Mouse (Mus musculus): ENCODE measurements at regions not wholly inside any gene's neighbourhood (a gene's known extent, or its start where the extent isn't known, plus 50 kb on each side); places are given as distances from the start of the nearest gene placed in this dataset.

GRCm38 (mm10) chr10:17417394-17417793, 305.6 kb upstream of the Cited2 start:
- H3K4me1 ChIP-seq (ENCODE audit: control insufficient read depth, insufficient read depth, low read length): no peaks in the 10 kb centered on the region
- H3K36me3 ChIP-seq (ENCODE audit: control insufficient read depth, insufficient read depth, low read length): no peaks in the 10 kb centered on the region
- H3K9ac ChIP-seq (ENCODE audit: low read depth, low read length): no peak overlapping the region
- H3K4me3 ChIP-seq (ENCODE audit: low read depth, low read length): no peak overlapping the region
- H3K4me2 ChIP-seq: no peak overlapping the region
- no peak for ATAC-seq (replicated peaks; ENCODE audit: insufficient number of reproducible peaks, low FRiP score, low TSS enrichment)
- H3K27me3 ChIP-seq (ENCODE audit: control insufficient read depth, insufficient read depth, low read length): no peaks in the 10 kb centered on the region
- 84% methylated on average over 1 of the region's 1 CpGs for WGBS (ENCODE audit: insufficient replicate concordance)
- H3K27ac ChIP-seq (ENCODE audit: low read depth, low read length): no peak overlapping the region
- H3K9me3 ChIP-seq (replicated peaks; ENCODE audit: control insufficient read depth, low read length): no peaks in the 10 kb centered on the region

GRCm38 (mm10) chr10:17418227-17418685, 304.8 kb upstream of the Cited2 start:
- Histone ChIP-seq H3K27ac (ENCODE audit: low read depth, low read length) (no peak overlapping the region), H3K9me3 (replicated peaks; ENCODE audit: control insufficient read depth, low read length) (no peaks in the 10 kb centered on the region), H3K4me2 (no peak overlapping the region), H3K9ac (ENCODE audit: low read depth, low read length) (no peak overlapping the region), H3K4me1 (ENCODE audit: control insufficient read depth, insufficient read depth, low read length) (no peaks in the 10 kb centered on the region), H3K36me3 (ENCODE audit: control insufficient read depth, insufficient read depth, low read length) (no peaks in the 10 kb centered on the region), H3K27me3 (ENCODE audit: control insufficient read depth, insufficient read depth, low read length) (no peaks in the 10 kb centered on the region), H3K4me3 (ENCODE audit: low read depth, low read length) (no peak overlapping the region)
- 77% methylated on average over 7 of the region's 7 CpGs for WGBS (ENCODE audit: insufficient replicate concordance)
- ATAC-seq (replicated peaks; ENCODE audit: insufficient number of reproducible peaks, low FRiP score, low TSS enrichment): no peak

GRCm38 (mm10) chr10:17423584-17424278, 299.3 kb upstream of the Cited2 start:
- Histone ChIP-seq H3K27ac (ENCODE audit: low read depth, low read length) (no peak overlapping the region), H3K27me3 (ENCODE audit: control insufficient read depth, insufficient read depth, low read length) (no peaks in the 10 kb centered on the region), H3K4me3 (ENCODE audit: low read depth, low read length) (no peak overlapping the region), H3K4me2 (no peak overlapping the region), H3K4me1 (ENCODE audit: control insufficient read depth, insufficient read depth, low read length) (no peaks in the 10 kb centered on the region), H3K9me3 (replicated peaks; ENCODE audit: control insufficient read depth, low read length) (no peaks in the 10 kb centered on the region), H3K36me3 (ENCODE audit: control insufficient read depth, insufficient read depth, low read length) (no peaks in the 10 kb centered on the region), H3K9ac (ENCODE audit: low read depth, low read length) (no peak overlapping the region)
- ATAC-seq (replicated peaks; ENCODE audit: insufficient number of reproducible peaks, low FRiP score, low TSS enrichment): no peak
- 67% methylated on average over 4 of the region's 4 CpGs for WGBS (ENCODE audit: insufficient replicate concordance)

GRCm38 (mm10) chr10:17426197-17426596, 296.8 kb upstream of the Cited2 start:
- Histone ChIP-seq H3K9ac (ENCODE audit: low read depth, low read length) (no peak overlapping the region), H3K4me1 (ENCODE audit: control insufficient read depth, insufficient read depth, low read length) (no peaks in the 10 kb centered on the region), H3K4me3 (ENCODE audit: low read depth, low read length) (no peak overlapping the region), H3K36me3 (ENCODE audit: control insufficient read depth, insufficient read depth, low read length) (no peaks in the 10 kb centered on the region), H3K9me3 (replicated peaks; ENCODE audit: control insufficient read depth, low read length) (no peaks in the 10 kb centered on the region), H3K27me3 (ENCODE audit: control insufficient read depth, insufficient read depth, low read length) (no peaks in the 10 kb centered on the region), H3K27ac (ENCODE audit: low read depth, low read length) (no peak overlapping the region), H3K4me2 (no peak overlapping the region)
- ATAC-seq (replicated peaks; ENCODE audit: insufficient number of reproducible peaks, low FRiP score, low TSS enrichment): no peak
- WGBS (ENCODE audit: insufficient replicate concordance): 59% methylated on average over 3 of the region's 3 CpGs

GRCm38 (mm10) chr10:17427316-17427715, 295.7 kb upstream of the Cited2 start:
- no peak overlapping the region for H3K4me3 ChIP-seq (ENCODE audit: low read depth, low read length)
- H3K9me3 ChIP-seq (replicated peaks; ENCODE audit: control insufficient read depth, low read length): no peaks in the 10 kb centered on the region
- H3K4me1 ChIP-seq (ENCODE audit: control insufficient read depth, insufficient read depth, low read length): no peaks in the 10 kb centered on the region
- ATAC-seq (replicated peaks; ENCODE audit: insufficient number of reproducible peaks, low FRiP score, low TSS enrichment): no peak
- H3K36me3 ChIP-seq (ENCODE audit: control insufficient read depth, insufficient read depth, low read length): no peaks in the 10 kb centered on the region
- H3K9ac ChIP-seq (ENCODE audit: low read depth, low read length): no peak overlapping the region
- no peak overlapping the region for H3K4me2 ChIP-seq
- H3K27me3 ChIP-seq (ENCODE audit: control insufficient read depth, insufficient read depth, low read length): no peaks in the 10 kb centered on the region
- H3K27ac ChIP-seq (ENCODE audit: low read depth, low read length): no peak overlapping the region

GRCm38 (mm10) chr10:17428315-17428714, 294.7 kb upstream of the Cited2 start:
- no peak for ATAC-seq (replicated peaks; ENCODE audit: insufficient number of reproducible peaks, low FRiP score, low TSS enrichment)
- Histone ChIP-seq H3K9ac (ENCODE audit: low read depth, low read length) (no peak overlapping the region), H3K27me3 (ENCODE audit: control insufficient read depth, insufficient read depth, low read length) (no peaks in the 10 kb centered on the region), H3K4me3 (ENCODE audit: low read depth, low read length) (no peak overlapping the region), H3K4me2 (no peak overlapping the region), H3K9me3 (replicated peaks; ENCODE audit: control insufficient read depth, low read length) (no peaks in the 10 kb centered on the region), H3K4me1 (ENCODE audit: control insufficient read depth, insufficient read depth, low read length) (no peaks in the 10 kb centered on the region), H3K36me3 (ENCODE audit: control insufficient read depth, insufficient read depth, low read length) (no peaks in the 10 kb centered on the region), H3K27ac (ENCODE audit: low read depth, low read length) (no peak overlapping the region)
- 75% methylated on average over 3 of the region's 3 CpGs for WGBS (ENCODE audit: insufficient replicate concordance)

- Histone ChIP-seq H3K4me3 (ENCODE audit: low read depth, low read length) (no peak overlapping the region), H3K27me3 (ENCODE audit: control insufficient read depth, insufficient read depth, low read length) (no peaks in the 10 kb centered on the region), H3K27ac (ENCODE audit: low read depth, low read length) (no peak overlapping the region), H3K36me3 (ENCODE audit: control insufficient read depth, insufficient read depth, low read length) (no peaks in the 10 kb centered on the region), H3K4me1 (ENCODE audit: control insufficient read depth, insufficient read depth, low read length) (no peaks in the 10 kb centered on the region), H3K9me3 (replicated peaks; ENCODE audit: control insufficient read depth, low read length) (no peaks in the 10 kb centered on the region), H3K4me2 (no peak overlapping the region), H3K9ac (ENCODE audit: low read depth, low read length) (no peak overlapping the region)
- 72% methylated on average over 8 of the region's 8 CpGs for WGBS (ENCODE audit: insufficient replicate concordance)
- ATAC-seq (replicated peaks; ENCODE audit: insufficient number of reproducible peaks, low FRiP score, low TSS enrichment): no peak
These were observed 291.9 kb upstream of the Cited2 start for GRCm38 (mm10) chr10:17431068-17431467.

GRCm38 (mm10) chr10:17434098-17434497, 288.9 kb upstream of the Cited2 start:
- no peak overlapping the region for H3K9ac ChIP-seq (ENCODE audit: low read depth, low read length)
- H3K27me3 ChIP-seq (ENCODE audit: control insufficient read depth, insufficient read depth, low read length): no peaks in the 10 kb centered on the region
- no peak overlapping the region for H3K27ac ChIP-seq (ENCODE audit: low read depth, low read length)
- no peaks in the 10 kb centered on the region for H3K4me1 ChIP-seq (ENCODE audit: control insufficient read depth, insufficient read depth, low read length)
- no peaks in the 10 kb centered on the region for H3K36me3 ChIP-seq (ENCODE audit: control insufficient read depth, insufficient read depth, low read length)
- H3K9me3 ChIP-seq (replicated peaks; ENCODE audit: control insufficient read depth, low read length): no peaks in the 10 kb centered on the region
- no peak overlapping the region for H3K4me2 ChIP-seq
- no peak overlapping the region for H3K4me3 ChIP-seq (ENCODE audit: low read depth, low read length)
- no peak for ATAC-seq (replicated peaks; ENCODE audit: insufficient number of reproducible peaks, low FRiP score, low TSS enrichment)
- WGBS (ENCODE audit: insufficient replicate concordance): 84% methylated on average over 4 of the region's 4 CpGs

- Histone ChIP-seq H3K9me3 (replicated peaks; ENCODE audit: control insufficient read depth, low read length) (no peaks in the 10 kb centered on the region), H3K27me3 (ENCODE audit: control insufficient read depth, insufficient read depth, low read length) (no peaks in the 10 kb centered on the region), H3K27ac (ENCODE audit: low read depth, low read length) (no peak overlapping the region), H3K4me3 (ENCODE audit: low read depth, low read length) (no peak overlapping the region), H3K4me1 (ENCODE audit: control insufficient read depth, insufficient read depth, low read length) (no peaks in the 10 kb centered on the region), H3K4me2 (no peak overlapping the region), H3K9ac (ENCODE audit: low read depth, low read length) (no peak overlapping the region), H3K36me3 (ENCODE audit: control insufficient read depth, insufficient read depth, low read length) (no peaks in the 10 kb centered on the region)
- no peak for ATAC-seq (replicated peaks; ENCODE audit: insufficient number of reproducible peaks, low FRiP score, low TSS enrichment)
- 65% methylated on average over 4 of the region's 4 CpGs for WGBS (ENCODE audit: insufficient replicate concordance)
These were observed 272.8 kb upstream of the Cited2 start for GRCm38 (mm10) chr10:17450240-17450639.
